10 mouse cellular contexts compared by ENCODE assay signal in the genomic region with DNA sequence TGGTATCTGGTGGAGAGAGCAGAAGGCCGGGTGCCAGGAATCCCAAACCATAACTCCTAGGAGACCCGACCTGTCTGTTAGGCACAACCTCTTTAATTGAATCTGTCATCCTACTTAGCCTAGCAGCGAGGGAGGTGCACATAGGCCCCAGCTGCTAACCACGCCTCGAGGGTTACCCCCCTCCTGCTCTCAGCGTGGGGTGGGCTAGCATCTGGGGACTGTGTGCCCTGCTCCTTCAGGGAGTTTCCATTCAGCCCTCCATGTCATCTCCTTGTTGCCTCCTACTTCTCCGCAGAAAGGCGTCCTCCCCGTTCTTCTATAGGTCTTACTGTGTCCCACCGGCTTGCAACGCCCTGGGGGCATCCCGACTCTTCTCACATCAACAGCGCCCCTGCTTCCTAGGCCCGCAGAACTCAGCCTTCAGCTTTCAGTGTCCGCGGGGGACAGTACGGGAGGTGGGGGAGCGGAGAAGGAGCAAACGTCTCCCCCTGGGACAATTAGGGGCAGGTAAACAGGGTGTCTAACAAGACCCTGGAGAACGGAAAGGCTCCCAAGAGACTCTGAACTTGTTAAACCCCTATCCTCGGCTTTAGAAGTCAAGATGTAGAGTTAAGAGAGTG. TPM values are rescaled to one million over a fixed set of nuclear protein-coding genes. Genes with fewer than 3 reads are reported as not detected.
DNase-seq lines count a peak whose midpoint lies in the region; ATAC-seq and TF ChIP-seq lines count a peak whose summit lies in the region.
"Had no signal": no experiment of that assay in that cellular context is flagged by ENCODE, and none has a peak within 500 bp of the region (broad histone marks: within the 10 kb centered on the region; RNA-seq: fewer than 3 reads in every experiment).

No protein-coding gene starts in this region.

- H3K4me1 ChIP-seq in forebrain, embryonic 13.5 days, result peaks cover 78% of the 10 kb centered on the region
- H3K4me1 ChIP-seq in limb, embryonic 12.5 days (replicated peaks), result peaks cover 75% of the 10 kb centered on the region
- peaks cover 73% of the 10 kb centered on the region for H3K4me1 ChIP-seq in neural tube, embryonic 15.5 days

- 11% methylated on average over 21 of the region's 21 CpGs for WGBS in forebrain, embryonic 13.5 days
- WGBS in limb, embryonic 12.5 days, result 11% methylated on average over 21 of the region's 21 CpGs
- 8% methylated on average over 21 of the region's 21 CpGs for WGBS in neural tube, embryonic 15.5 days

- peak overlapping the region; percentile 91 for H3K4me2 ChIP-seq in forebrain, embryonic 13.5 days
- H3K4me2 ChIP-seq in limb, embryonic 12.5 days, result peak overlapping the region; percentile 99
- peak overlapping the region; percentile 86 for H3K4me2 ChIP-seq in neural tube, embryonic 15.5 days

- H3K4me3 ChIP-seq in left cerebral cortex, adult 2 months, result peak overlapping the region; percentile 87
- peak overlapping the region; percentile 66 for H3K4me3 ChIP-seq in forebrain, embryonic 13.5 days
- H3K4me3 ChIP-seq in limb, embryonic 12.5 days (replicated peaks), result peak overlapping the region; percentile 71
- peak overlapping the region; percentile 81 for H3K4me3 ChIP-seq in neural tube, embryonic 15.5 days (replicated peaks)

- peak overlapping the region; percentile 25 for H3K27ac ChIP-seq in left cerebral cortex, adult 2 months
- no peak overlapping the region for H3K27ac ChIP-seq in forebrain, embryonic 13.5 days
- H3K27ac ChIP-seq in limb, embryonic 12.5 days, result no peak overlapping the region
- H3K27ac ChIP-seq in neural tube, embryonic 15.5 days (replicated peaks), result peak overlapping the region; percentile 98

- no peak for TF ChIP-seq CTCF in left cerebral cortex, adult 2 months (IDR thresholded peaks at IDR 0.05)

- intact Hi-C loops in left cerebral cortex, adult 2 months (cut with DNase I), result loop anchor here (5.0 kb wide), 2 partner anchors 168 to 538 kb away; no protein-coding TSS in a partner anchor

- H3K9ac ChIP-seq in forebrain, embryonic 13.5 days, result peak overlapping the region; percentile 79; the same call in 1 of the 2 replicates
- peak overlapping the region; percentile 54 for H3K9ac ChIP-seq in limb, embryonic 12.5 days (replicated peaks)
- H3K9ac ChIP-seq in neural tube, embryonic 15.5 days (replicated peaks), result peak overlapping the region; percentile 91

- H3K9me3 ChIP-seq in forebrain, embryonic 13.5 days (replicated peaks), result no peaks in the 10 kb centered on the region
- H3K9me3 ChIP-seq in limb, embryonic 12.5 days, result no peaks in the 10 kb centered on the region
- H3K9me3 ChIP-seq in neural tube, embryonic 15.5 days (replicated peaks), result no peaks in the 10 kb centered on the region

- no peaks in the 10 kb centered on the region for H3K36me3 ChIP-seq in forebrain, embryonic 13.5 days (ENCODE audit: poor library complexity, severe bottlenecking)
- peaks cover 6% of the 10 kb centered on the region; the same call in 1 of the 2 replicates for H3K36me3 ChIP-seq in limb, embryonic 12.5 days
- peaks cover 13% of the 10 kb centered on the region for H3K36me3 ChIP-seq in neural tube, embryonic 15.5 days

- DNase-seq in left cerebral cortex, adult 2 months (ENCODE audit: extremely low spot score in 1 of 2, low spot score in 2 of 2), result no peak
- DNase-seq in left cerebral cortex, adult 9 months (ENCODE audit: low spot score in 2 of 2), result no peak
- DNase-seq in adrenal gland, postnatal 36 days, result no peak
- DNase-seq in spleen, postnatal 4 days (ENCODE audit: low spot score in 2 of 2), result no peak
- DNase-seq: cerebellum, adult 9-10 months; kidney, adult 11 months had no signal

- peaks cover 64% of the 10 kb centered on the region for H3K27me3 ChIP-seq in forebrain, embryonic 13.5 days
- peaks cover 56% of the 10 kb centered on the region for H3K27me3 ChIP-seq in limb, embryonic 12.5 days
- H3K27me3 ChIP-seq in neural tube, embryonic 15.5 days (replicated peaks), result no peaks in the 10 kb centered on the region

- ATAC-seq in forebrain, embryonic 13.5 days, result no peak
- no peak for ATAC-seq in limb, embryonic 12.5 days (ENCODE audit: insufficient number of reproducible peaks, insufficient read depth, low FRiP score, low TSS enrichment, low read depth)
- ATAC-seq in neural tube, embryonic 15.5 days (ENCODE audit: low FRiP score), result no peak
- ATAC-seq in cerebellum, adult (ENCODE audit: insufficient number of reproducible peaks, low FRiP score, low TSS enrichment), result no peak

RNA-seq across cellular contexts. Expression of gene Efna3, which starts 3.7 kb away (rescaled TPM):
- 10 to 100 TPM; 49.3 to 55.0 TPM for total RNA-seq in left cerebral cortex, adult 2 months (2021)
- 18.7 and 23.4 TPM in 2 replicates for polyA plus RNA-seq in forebrain, embryonic 13.5 days (2015; fragmentation: Nextera tagmentation; extraction: Ambion mirVana)
- 17.6 and 21.3 TPM in 2 replicates for polyA plus RNA-seq in limb, embryonic 12.5 days (2016; fragmentation: Nextera tagmentation; extraction: Ambion mirVana)
- polyA plus RNA-seq in neural tube, embryonic 15.5 days (2015; fragmentation: Nextera tagmentation; extraction: Ambion mirVana), result 95.8 and 107 TPM in 2 replicates
- under 1 TPM; 0.23 to 0.53 TPM for total RNA-seq in adrenal gland, postnatal 36 days (2021)

RNA-seq across cellular contexts. Expression of gene Efna4, which starts 18.7 kb away (rescaled TPM):
- under 1 TPM in 1 of 2 experiments, not detected in 1; 0.21 TPM for total RNA-seq in left cerebral cortex, adult 2 months (2021)
- polyA plus RNA-seq in forebrain, embryonic 13.5 days (2015; fragmentation: Nextera tagmentation; extraction: Ambion mirVana), result 16.0 and 16.3 TPM in 2 replicates
- polyA plus RNA-seq in limb, embryonic 12.5 days (2016; fragmentation: Nextera tagmentation; extraction: Ambion mirVana), result 53.2 and 55.1 TPM in 2 replicates
- polyA plus RNA-seq in neural tube, embryonic 15.5 days (2015; fragmentation: Nextera tagmentation; extraction: Ambion mirVana), result 3.0 and 5.9 TPM in 2 replicates
- 1 to 10 TPM in 1 of 2 experiments, under 1 TPM in 1; 0.93 to 1.3 TPM for total RNA-seq in adrenal gland, postnatal 36 days (2021)

RNA-seq across cellular contexts. Expression of gene Adam15, which starts 30.7 kb away (rescaled TPM):
- 100 to 1,000 TPM; 106 to 115 TPM for total RNA-seq in left cerebral cortex, adult 2 months (2021)
- 24.1 and 27.5 TPM in 2 replicates for polyA plus RNA-seq in forebrain, embryonic 13.5 days (2015; fragmentation: Nextera tagmentation; extraction: Ambion mirVana)
- 27.0 and 32.1 TPM in 2 replicates for polyA plus RNA-seq in limb, embryonic 12.5 days (2016; fragmentation: Nextera tagmentation; extraction: Ambion mirVana)
- polyA plus RNA-seq in neural tube, embryonic 15.5 days (2015; fragmentation: Nextera tagmentation; extraction: Ambion mirVana), result 69.9 and 71.9 TPM in 2 replicates
- 10 to 100 TPM; 45.9 to 79.9 TPM for total RNA-seq in adrenal gland, postnatal 36 days (2021)

RNA-seq across cellular contexts. Expression of gene Efna1, which starts 38.1 kb away (rescaled TPM):
- total RNA-seq in left cerebral cortex, adult 2 months (2021), result 1 to 10 TPM; 5.5 to 5.9 TPM
- 9.5 and 10.9 TPM in 2 replicates for polyA plus RNA-seq in forebrain, embryonic 13.5 days (2015; fragmentation: Nextera tagmentation; extraction: Ambion mirVana)
- 36.9 and 40.4 TPM in 2 replicates for polyA plus RNA-seq in limb, embryonic 12.5 days (2016; fragmentation: Nextera tagmentation; extraction: Ambion mirVana)
- polyA plus RNA-seq in neural tube, embryonic 15.5 days (2015; fragmentation: Nextera tagmentation; extraction: Ambion mirVana), result 9.7 and 16.5 TPM in 2 replicates
- 10 to 100 TPM in 1 of 2 experiments, 1 to 10 TPM in 1; 9.8 to 12.5 TPM for total RNA-seq in adrenal gland, postnatal 36 days (2021)

RNA-seq across cellular contexts. Expression of gene Dcst2, which starts 42.7 kb away (rescaled TPM):
- total RNA-seq in left cerebral cortex, adult 2 months (2021), result under 1 TPM; 0.29 to 0.40 TPM
- polyA plus RNA-seq in forebrain, embryonic 13.5 days (2015; fragmentation: Nextera tagmentation; extraction: Ambion mirVana), result 0.06 and 0.13 TPM in 2 replicates
- 0.18 and 0.20 TPM in 2 replicates for polyA plus RNA-seq in limb, embryonic 12.5 days (2016; fragmentation: Nextera tagmentation; extraction: Ambion mirVana)
- 0.18 and 0.26 TPM in 2 replicates for polyA plus RNA-seq in neural tube, embryonic 15.5 days (2015; fragmentation: Nextera tagmentation; extraction: Ambion mirVana)
- under 1 TPM; 0.20 to 0.56 TPM for total RNA-seq in adrenal gland, postnatal 36 days (2021)

Comparison
In these comparisons a context has a peak if more than half of its experiments do, and no peak if none do; other contexts are left out.
1. H3K27ac ChIP-seq: peak in left cerebral cortex, adult 2 months (single experiment) and neural tube, embryonic 15.5 days (single experiment); none in forebrain, embryonic 13.5 days (single experiment) and limb, embryonic 12.5 days (single experiment).
2. Peak in every context shown above with its lines, with median percentiles within 50 percentile points of each other: H3K4me3 ChIP-seq, H3K4me2 ChIP-seq and H3K9ac ChIP-seq.